Mouse (Mus musculus) right cerebral cortex, postnatal 10 days (tissue): ENCODE measurements at regions not wholly inside any gene's neighbourhood (a gene's known extent, or its start where the extent isn't known, plus 50 kb on each side); places are given as distances from the start of the nearest gene placed in this dataset.

Experiments
- DNase-seq, 2 experiments: peaks; one replicate each; pipeline ENCODE4 v3.0.0; 2021; ENCODE audit warnings: low spot score in 2 of 2

DNA sequence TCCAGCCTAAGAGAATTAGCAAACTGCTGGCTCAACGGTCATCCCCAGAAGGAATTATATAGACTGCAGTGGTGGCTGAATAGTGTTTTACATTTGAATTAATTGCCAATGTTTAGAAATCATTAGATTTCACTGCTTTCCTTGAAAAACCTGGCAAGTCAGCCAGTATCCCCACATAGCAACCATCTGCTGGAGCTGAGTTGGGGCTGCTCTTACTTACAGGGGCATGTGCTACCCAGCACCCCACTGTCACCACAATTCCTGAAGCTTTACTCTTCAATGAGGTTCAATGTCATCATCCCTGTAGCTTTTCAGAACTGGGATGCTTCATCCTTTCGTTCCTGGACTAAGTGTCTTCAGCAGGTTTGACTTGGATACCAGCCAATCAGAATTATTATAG lies 73.9 kb upstream of the Tenm2 start:
- DNase-seq, result no peak

DNA sequence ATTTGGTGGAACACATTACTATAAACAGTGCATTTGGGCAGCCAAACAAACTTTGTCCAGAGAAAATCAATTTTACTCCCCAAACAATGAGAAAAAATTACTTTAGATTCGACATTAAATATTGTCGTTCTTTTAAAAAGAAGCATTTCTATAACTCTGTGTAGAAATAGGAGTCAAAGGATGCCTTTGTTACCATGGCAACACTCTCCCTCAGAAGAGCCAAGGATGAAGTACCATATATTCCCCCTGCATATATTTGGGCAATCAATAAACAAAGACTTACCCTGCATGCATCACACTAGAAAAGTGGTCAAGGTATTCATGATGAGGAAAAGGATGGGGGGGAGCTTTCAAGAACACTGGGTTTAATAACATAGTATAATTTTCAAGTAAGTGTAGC lies 70.9 kb upstream of the Tenm2 start:
- no peak for DNase-seq
